ENCODE assay signal across 23 mouse cellular contexts in genomic region chr4:7829126-7829525, GRCm38 (mm10).
DNase-seq lines count a peak whose midpoint lies in the region.
"Had no signal": no experiment of that assay in that cellular context is flagged by ENCODE, and none has a peak within 500 bp of the region (broad histone marks: within the 10 kb centered on the region; RNA-seq: fewer than 3 reads in every experiment).

No protein-coding gene starts in this region.

- H3K36me3 ChIP-seq in heart, embryonic 10.5 days = no peaks in the 10 kb centered on the region
- H3K36me3 ChIP-seq: embryonic facial prominence, embryonic 15.5 days; hindbrain, embryonic 13.5 days had no signal

- no peak overlapping the region for H3K27ac ChIP-seq in heart, embryonic 10.5 days
- H3K27ac ChIP-seq: embryonic facial prominence, embryonic 15.5 days; gastrocnemius, adult 2 months; heart, adult 2 months; hindbrain, embryonic 13.5 days; hindbrain, postnatal 0 days had no signal

- H3K4me3 ChIP-seq in heart, embryonic 10.5 days = no peak overlapping the region
- H3K4me3 ChIP-seq: embryonic facial prominence, embryonic 15.5 days; erythroblast, embryonic 14.5 days; gastrocnemius, adult 2 months; heart, adult 2 months; hindbrain, embryonic 13.5 days had no signal

- intact Hi-C loops in heart, postnatal 10 days (cut with DNase I) = no loop called here
- intact Hi-C loops in heart, postnatal 36 days (cut with DNase I) = no loop called here
- intact Hi-C loops in left cerebral cortex, postnatal 14 days (cut with DNase I) = no loop called here

- DNase-seq in adrenal gland, postnatal 10 days = peak; percentile 5
- DNase-seq in adrenal gland, postnatal 4 days (ENCODE audit: low spot score in 2 of 2) = no peak
- peak; percentile 80 for DNase-seq in heart, adult 11 months
- no peak for DNase-seq in heart, embryonic 10.5 days (ENCODE audit: low spot score)
- DNase-seq in heart, postnatal 10 days = peak; percentile 3 to 13
- DNase-seq in heart, postnatal 36 days = no peak
- DNase-seq in skeletal muscle tissue, adult 2 months (ENCODE audit: low read depth, low spot score) = peak; percentile 16
- no peak for DNase-seq in left cerebral cortex, postnatal 14 days (ENCODE audit: low spot score in 2 of 2)
- DNase-seq: adrenal gland, adult 8-10 months; B cell, adult 2 months; cerebellum, adult 11-12 months; cerebellum, adult 9-10 months; cerebellum, postnatal 25 days; gastrocnemius, adult 2 months; gastrocnemius, postnatal 36 days; heart, adult 2 months; kidney, adult 11 months; kidney, adult 9 months had no signal

- no peaks in the 10 kb centered on the region for H3K27me3 ChIP-seq in heart, embryonic 10.5 days (ENCODE audit: insufficient read depth, poor library complexity, severe bottlenecking)
- H3K27me3 ChIP-seq: embryonic facial prominence, embryonic 15.5 days; hindbrain, embryonic 13.5 days; Patski had no signal

- 68% methylated on average over 1 of the region's 1 CpGs for WGBS in heart, embryonic 10.5 days

- H3K4me1 ChIP-seq in heart, embryonic 10.5 days = no peaks in the 10 kb centered on the region
- H3K4me1 ChIP-seq: embryonic facial prominence, embryonic 15.5 days; hindbrain, embryonic 13.5 days had no signal

- no peaks in the 10 kb centered on the region for H3K9me3 ChIP-seq in heart, embryonic 10.5 days
- H3K9me3 ChIP-seq: embryonic facial prominence, embryonic 15.5 days; hindbrain, embryonic 13.5 days had no signal

Comparison
In these comparisons a context has a peak if more than half of its experiments do, and no peak if none do; other contexts are left out.
1. DNase-seq: peak in adrenal gland, postnatal 10 days (single experiment), heart, adult 11 months (single experiment), heart, postnatal 10 days (2 of 2) and skeletal muscle tissue, adult 2 months (single experiment); none in adrenal gland, postnatal 4 days (0 of 2), heart, embryonic 10.5 days (single experiment), heart, postnatal 36 days (0 of 2) and left cerebral cortex, postnatal 14 days (0 of 2).